Mouse (Mus musculus) bone marrow, adult 2 months (tissue): Measurements from ENCODE around the gene Echdc2.

ENCODE experiments used
- CTCF ChIP-seq: fragments of 200-500 bp; IDR thresholded peaks from 2 replicates; pipeline ENCODE4 v1.5.1; 2011; ENCODE audit warnings: low read length, control low read depth; ENCODE audit not compliant: control insufficient read depth, insufficient read depth
- POLR2A ChIP-seq: fragments of 200-500 bp; IDR thresholded peaks from 2 replicates; pipeline ENCODE4 v1.6.1; 2011; ENCODE audit warnings: low read depth, mild to moderate bottlenecking, control low read depth, low read length, borderline replicate concordance; ENCODE audit not compliant: control insufficient read depth

DNA sequence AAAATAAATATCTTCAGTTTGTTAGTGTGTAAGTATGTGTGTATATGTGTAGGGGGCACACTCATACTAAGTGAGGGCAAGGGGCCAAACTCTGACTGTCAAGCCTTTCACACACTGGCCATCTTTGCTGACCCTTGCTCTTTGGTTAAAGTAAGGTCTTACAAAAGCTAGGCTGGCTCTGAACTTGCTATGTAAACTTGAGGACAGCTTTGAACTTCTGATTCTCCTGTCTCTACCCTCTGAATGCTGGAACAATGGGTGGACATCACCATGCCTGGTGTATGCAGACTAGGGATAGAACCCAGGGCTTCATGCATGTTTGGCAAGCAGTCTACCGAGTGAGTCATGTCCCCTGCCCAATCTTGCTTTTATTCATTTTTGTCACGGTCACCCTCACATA, 48.8 kb upstream of the Echdc2 start:
- TF ChIP-seq POLR2A (no peak), CTCF (no peak)
